Mouse (Mus musculus) Muller cell, postnatal 12 days (primary cell): ENCODE data around the gene Prkd2.
A peak's percentile ranks its signal among the peaks of the same experiment; 100 is the strongest.

Experiments
- DNase-seq: peaks from one replicate; pipeline ENCODE4 v3.0.0-alpha.2; 2015; ENCODE audit errors: inconsistent ontology term

Prkd2 gene

GRCm38 (mm10) chr7:16893612-16894011 is 50.9 kb downstream of the Prkd2 start:
- DNase-seq = no peak

- no peak for DNase-seq
Observed at GRCm38 (mm10) chr7:16894279-16894678, 51.6 kb downstream of the Prkd2 start.

- DNase-seq = peak; percentile 73
Observed at GRCm38 (mm10) chr7:16895000-16895399, 52.3 kb downstream of the Prkd2 start.

- DNase-seq = no peak
Observed at GRCm38 (mm10) chr7:16895511-16895910, 52.8 kb downstream of the Prkd2 start.

- DNase-seq = no peak
Observed at GRCm38 (mm10) chr7:16900526-16900925, 57.8 kb downstream of the Prkd2 start.

- DNase-seq = no peak
Observed at GRCm38 (mm10) chr7:16903439-16903955, 60.8 kb downstream of the Prkd2 start.

- no peak for DNase-seq
Observed at GRCm38 (mm10) chr7:16904120-16904675, 61.5 kb downstream of the Prkd2 start.

GRCm38 (mm10) chr7:16905491-16906021 is 62.9 kb downstream of the Prkd2 start:
- no peak for DNase-seq

GRCm38 (mm10) chr7:16906281-16906680 is 63.6 kb downstream of the Prkd2 start, which contains the start of gene Ptgir:
Gene Ptgir, plus strand, starts transcription at chr7:16906490.
- DNase-seq = no peak

GRCm38 (mm10) chr7:16906889-16907559 is 64.3 kb downstream of the Prkd2 start:
- no peak for DNase-seq

GRCm38 (mm10) chr7:16907842-16908241 is 65.1 kb downstream of the Prkd2 start:
- DNase-seq = no peak

GRCm38 (mm10) chr7:16908367-16908766 is 65.7 kb downstream of the Prkd2 start:
- no peak for DNase-seq

- DNase-seq = no peak
Observed at GRCm38 (mm10) chr7:16908859-16909258, 66.2 kb downstream of the Prkd2 start.

GRCm38 (mm10) chr7:16909909-16910308 is 67.2 kb downstream of the Prkd2 start:
- no peak for DNase-seq

- no peak for DNase-seq
Observed at GRCm38 (mm10) chr7:16911904-16912303, 69.2 kb downstream of the Prkd2 start.

GRCm38 (mm10) chr7:16912360-16912759 is 69.7 kb downstream of the Prkd2 start:
- DNase-seq = no peak

- DNase-seq = peak; percentile 54
Observed at GRCm38 (mm10) chr7:16913806-16914452, 71.2 kb downstream of the Prkd2 start.

- no peak for DNase-seq
Observed at GRCm38 (mm10) chr7:16914453-16915343, 72.0 kb downstream of the Prkd2 start.

GRCm38 (mm10) chr7:16915461-16916340 is 73.0 kb downstream of the Prkd2 start:
- no peak for DNase-seq
